Mouse (Mus musculus): Measurements from ENCODE around the gene Astn2.
A peak's percentile ranks its signal among the peaks of the same experiment; 100 is the strongest.

Gene Astn2

GRCm38 (mm10) chr4:66404201-66404711, at the start of gene Astn2:
Gene Astn2, minus strand, starts transcription at chr4:66404611.
- DNase-seq (ENCODE audit: low spot score in 2 of 2) = peak in 1 of 2 experiments; percentile 30

- DNase-seq (ENCODE audit: low spot score in 2 of 2) = no peak
These were observed 45.7 kb upstream of the Astn2 start for GRCm38 (mm10) chr4:66450115-66450514.

- DNase-seq (ENCODE audit: low spot score in 2 of 2) = no peak
These were observed 26.8 kb upstream of the Astn2 start for GRCm38 (mm10) chr4:66431256-66431655.

GRCm38 (mm10) chr4:66425804-66426203, 21.4 kb upstream of the Astn2 start:
- no peak for DNase-seq (ENCODE audit: low spot score in 2 of 2)

- no peak for DNase-seq (ENCODE audit: low spot score in 2 of 2)
These were observed 10.4 kb upstream of the Astn2 start for GRCm38 (mm10) chr4:66414778-66415177.

- DNase-seq (ENCODE audit: low spot score in 2 of 2) = no peak
These were observed 675 bp upstream of the Astn2 start for GRCm38 (mm10) chr4:66405086-66405485.

- DNase-seq (ENCODE audit: low spot score in 2 of 2) = peak in 1 of 2 experiments; percentile 23
These were observed 657 bp downstream of the Astn2 start for GRCm38 (mm10) chr4:66403708-66404200.

GRCm38 (mm10) chr4:66403116-66403707, 1.2 kb downstream of the Astn2 start:
- DNase-seq (ENCODE audit: low spot score in 2 of 2) = no peak

GRCm38 (mm10) chr4:66402611-66403010, 1.8 kb downstream of the Astn2 start:
- peak in 1 of 2 experiments; percentile 35 for DNase-seq (ENCODE audit: low spot score in 2 of 2)

GRCm38 (mm10) chr4:66401186-66401681, 3.2 kb downstream of the Astn2 start:
- peak in 1 of 2 experiments; percentile 41 for DNase-seq (ENCODE audit: low spot score in 2 of 2)

- no peak for DNase-seq (ENCODE audit: low spot score in 2 of 2)
These were observed 5.3 kb downstream of the Astn2 start for GRCm38 (mm10) chr4:66399066-66399465.

- DNase-seq (ENCODE audit: low spot score in 2 of 2) = no peak
These were observed 7.2 kb downstream of the Astn2 start for GRCm38 (mm10) chr4:66397216-66397615.

GRCm38 (mm10) chr4:66393294-66393693, 11.1 kb downstream of the Astn2 start:
- peak in 1 of 2 experiments; percentile 53 for DNase-seq (ENCODE audit: low spot score in 2 of 2)

GRCm38 (mm10) chr4:66390480-66390879, 13.9 kb downstream of the Astn2 start:
- DNase-seq (ENCODE audit: low spot score in 2 of 2) = no peak

GRCm38 (mm10) chr4:66378586-66378985, 25.8 kb downstream of the Astn2 start:
- DNase-seq (ENCODE audit: low spot score in 2 of 2) = no peak

GRCm38 (mm10) chr4:66370557-66371071, 33.8 kb downstream of the Astn2 start:
- DNase-seq (ENCODE audit: low spot score in 2 of 2) = peak in 1 of 2 experiments; percentile 35

- DNase-seq (ENCODE audit: low spot score in 2 of 2) = no peak
These were observed 38.9 kb downstream of the Astn2 start for GRCm38 (mm10) chr4:66365500-66365899.

GRCm38 (mm10) chr4:66344632-66345031, 59.8 kb downstream of the Astn2 start:
- DNase-seq (ENCODE audit: low spot score in 2 of 2) = no peak

GRCm38 (mm10) chr4:66337443-66337842, 67.0 kb downstream of the Astn2 start:
- DNase-seq (ENCODE audit: low spot score in 2 of 2) = no peak

GRCm38 (mm10) chr4:66330600-66331285, 73.7 kb downstream of the Astn2 start:
- no peak for DNase-seq (ENCODE audit: low spot score in 2 of 2)

- DNase-seq (ENCODE audit: low spot score in 2 of 2) = no peak
These were observed 83.4 kb downstream of the Astn2 start for GRCm38 (mm10) chr4:66321051-66321450.

- DNase-seq (ENCODE audit: low spot score in 2 of 2) = no peak
These were observed 89.5 kb downstream of the Astn2 start for GRCm38 (mm10) chr4:66314806-66315484.

All from left cerebral cortex, adult 9 months (tissue).